Mouse (Mus musculus) embryonic facial prominence, embryonic 14.5 days (tissue): ENCODE data around the gene Mfap3l. TPM values are rescaled to one million over a fixed set of nuclear protein-coding genes. Genes with fewer than 3 reads are reported as not detected.
"Not testable (repeated sequence)": the region's sequence is repeated elsewhere in the genome, so short reads cannot be mapped to it uniquely, and the experiment has no call there.

Source experiments
- ATAC-seq: fragments of 200-750 bp; cut with Nextera tagmentation; 2 replicates; pipeline ENCODE4 v1.8.0; 2017; ENCODE audit warnings: low read depth, moderate number of reproducible peaks, moderate TSS enrichment
- DNase-seq: peaks from one replicate; pipeline ENCODE4 v3.0.0-alpha.2; 2015; ENCODE audit warnings: low spot score
- H3K27ac ChIP-seq: fragments of 300-500 bp; sonication (generic); replicated peaks from 2 replicates; pipeline ENCODE4 v1.5.1; 2014; ENCODE audit warnings: low read depth, mild to moderate bottlenecking, low read length, moderate library complexity
- H3K27me3 ChIP-seq: fragments of 300-500 bp; sonication (generic); replicated peaks from 2 replicates; pipeline ENCODE4 v1.6.1; 2014; ENCODE audit warnings: low read length; ENCODE audit not compliant: control insufficient read depth, insufficient read depth
- H3K36me3 ChIP-seq: fragments of 300-500 bp; sonication (generic); 2 replicates; pipeline ENCODE4 v1.6.1; 2014; ENCODE audit warnings: low read length, mixed read lengths; ENCODE audit not compliant: control insufficient read depth, insufficient read depth
- H3K4me1 ChIP-seq: fragments of 300-500 bp; sonication (generic); 2 replicates; pipeline ENCODE4 v1.6.1; 2014; ENCODE audit warnings: antibody characterized with exemption, low read length; ENCODE audit not compliant: control insufficient read depth, insufficient read depth
- H3K4me2 ChIP-seq: fragments of 300-500 bp; sonication (generic); 2 replicates; pipeline ENCODE4 v1.6.1; 2014; ENCODE audit warnings: low read depth, mild to moderate bottlenecking, low read length, moderate library complexity, mixed read lengths
- H3K4me3 ChIP-seq: fragments of 300-500 bp; sonication (generic); 2 replicates; pipeline ENCODE4 v1.5.1; 2014; ENCODE audit warnings: low read depth, mild to moderate bottlenecking, low read length
- H3K9ac ChIP-seq: fragments of 300-500 bp; sonication (generic); 2 replicates; pipeline ENCODE4 v1.6.1; 2014; ENCODE audit warnings: low read depth, mild to moderate bottlenecking, low read length, moderate library complexity, mixed read lengths
- H3K9me3 ChIP-seq: fragments of 300-500 bp; sonication (generic); 2 replicates; pipeline ENCODE4 v1.6.1; 2016; ENCODE audit warnings: low read length; ENCODE audit not compliant: control insufficient read depth
- WGBS: fragments of 180-500 bp; shearing (Covaris S2); extraction: QIAGEN DNeasy Blood & Tissue Kit; methylation state at CpG from one replicate; pipeline ENCODE4 v1.1.7; 2014; 5-methylcytosine and 5-hydroxymethylcytosine counted together
- polyA plus RNA-seq: library from polyadenylated mRNA; unstranded; fragments of >200 nt; fragmentation: Nextera tagmentation; extraction: Ambion mirVana; gene quantifications from 2 replicates; pipeline ENCODE4 v1.2.1, GENCODE M21; 2014

Mfap3l gene
- 3.1 and 3.6 TPM in 2 replicates for polyA plus RNA-seq

DNA sequence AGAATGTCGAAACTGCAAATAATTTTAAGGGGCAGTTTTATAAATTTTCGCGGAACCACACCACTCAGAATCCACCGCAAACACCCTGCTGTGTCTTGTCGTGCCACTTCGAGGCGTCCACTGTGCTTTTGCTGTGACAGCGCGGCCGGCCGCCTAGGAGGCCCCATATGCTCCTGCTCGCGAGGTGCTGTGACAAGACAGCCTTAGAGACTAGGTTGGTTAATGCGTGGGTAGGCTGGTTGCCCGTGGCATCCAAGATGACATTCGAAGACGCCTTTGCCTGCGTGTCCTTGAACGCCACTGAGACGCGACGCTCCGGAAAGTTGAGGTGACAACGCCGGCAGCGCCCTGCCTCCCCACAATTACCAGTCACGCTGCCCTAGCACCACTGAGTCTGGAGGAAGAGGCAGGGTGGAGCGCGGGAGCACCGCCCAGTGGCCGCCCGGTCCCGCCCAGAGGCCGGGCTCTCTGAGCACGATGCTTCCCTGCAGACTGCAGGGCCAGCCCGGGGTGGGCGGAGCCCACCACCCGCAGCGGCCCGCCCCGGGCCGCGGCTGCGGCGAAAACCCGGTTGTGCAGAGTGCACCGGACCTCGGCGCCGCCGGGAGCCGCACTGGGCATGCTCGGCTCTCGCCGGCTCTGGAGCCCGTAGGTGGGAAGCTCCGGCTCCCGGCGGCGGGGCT, at the start of gene Mfap3l:
Gene Mfap3l, plus strand, starts transcription at position 578 of the 683 bp plus-strand sequence.
- Histone ChIP-seq H3K4me1 (peaks cover 4% of the 10 kb centered on the region; the same call in 1 of the 2 replicates), H3K27me3 (0 out of 2 replicates have a peak, but pooled peaks cover 4% of the 10 kb centered on the region), H3K9ac (peak within 1 kb of the TSS; percentile 70), H3K36me3 (no peaks in the 10 kb centered on the region), H3K27ac (no peak within 1 kb of the TSS), H3K4me2 (peak within 1 kb of the TSS; percentile 96), H3K4me3 (peak within 1 kb of the TSS; percentile 66), H3K9me3 (no peaks in the 10 kb centered on the region)
- WGBS: 2% methylated on average over 32 of the region's 60 CpGs
- DNase-seq (peak; percentile 95), ATAC-seq (peak; percentile 98)

DNA sequence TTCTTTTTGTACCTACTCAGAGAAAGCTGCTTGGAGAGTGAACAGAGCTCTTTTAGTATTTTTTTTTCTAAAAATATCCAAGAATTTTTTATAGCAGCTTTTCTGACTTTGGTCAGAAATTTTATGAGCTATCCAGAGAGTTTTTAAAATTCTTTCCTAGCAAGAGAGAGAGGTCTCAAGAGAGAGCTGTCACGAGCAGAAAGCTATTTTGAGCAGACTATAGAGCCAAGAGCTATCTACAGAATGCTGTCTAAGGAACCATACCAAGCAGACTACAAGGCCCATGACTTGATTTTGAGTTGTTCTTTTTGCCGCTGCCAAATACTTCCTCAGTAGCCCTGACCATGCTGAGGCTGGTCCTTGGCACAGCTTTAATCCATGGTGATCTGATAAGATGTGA, 49.3 kb upstream of the Mfap3l start:
- H3K27me3 ChIP-seq: no peaks in the 10 kb centered on the region
- no peak overlapping the region for H3K4me2 ChIP-seq
- no peaks in the 10 kb centered on the region for H3K9me3 ChIP-seq
- H3K9ac ChIP-seq: no peak overlapping the region
- DNase-seq: no peak
- H3K4me3 ChIP-seq: no peak overlapping the region
- no peaks in the 10 kb centered on the region for H3K4me1 ChIP-seq
- ATAC-seq: no peak
- H3K27ac ChIP-seq: no peak overlapping the region
- 77% methylated on average over 2 of the region's 2 CpGs for WGBS
- no peaks in the 10 kb centered on the region for H3K36me3 ChIP-seq

DNA sequence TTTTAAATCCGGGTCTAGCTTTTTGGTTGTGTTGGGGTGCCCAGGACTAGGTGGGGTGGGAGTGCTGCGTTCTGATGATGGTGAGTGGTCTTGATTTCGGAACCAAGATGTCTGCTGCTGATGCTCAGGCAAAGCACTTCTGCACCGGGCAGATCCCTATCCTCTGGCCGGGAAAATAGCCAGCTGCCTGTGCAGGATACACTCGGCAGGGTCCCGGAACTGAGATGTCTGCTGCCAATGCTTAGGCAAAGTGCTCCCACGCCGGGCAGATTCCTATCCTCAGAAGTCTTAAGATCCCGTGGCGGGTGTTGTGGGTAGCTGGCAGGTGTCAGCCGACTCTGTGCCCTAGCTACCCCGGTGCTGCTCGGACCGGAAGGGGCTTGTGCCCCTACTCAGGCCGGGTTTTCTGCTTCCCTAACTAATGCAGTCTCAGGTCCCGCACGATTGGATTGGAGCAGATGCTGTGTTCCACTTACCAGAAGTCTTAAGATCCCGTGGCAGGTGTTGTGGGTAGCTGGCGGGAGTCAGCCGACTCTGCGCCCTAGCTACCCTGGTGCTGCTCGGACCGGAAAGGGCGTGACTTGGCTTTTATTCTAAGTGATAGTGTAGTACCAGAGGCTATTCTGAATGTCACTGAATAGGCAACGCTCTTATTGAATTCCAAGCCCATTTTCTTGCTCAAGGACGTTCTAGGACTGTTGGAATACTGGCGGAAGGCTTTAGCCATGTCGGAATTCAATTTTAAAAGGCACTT, 41.1 kb upstream of the Mfap3l start:
- not testable (repeated sequence) for DNase-seq
- 90% methylated on average over 21 of the region's 29 CpGs for WGBS

DNA sequence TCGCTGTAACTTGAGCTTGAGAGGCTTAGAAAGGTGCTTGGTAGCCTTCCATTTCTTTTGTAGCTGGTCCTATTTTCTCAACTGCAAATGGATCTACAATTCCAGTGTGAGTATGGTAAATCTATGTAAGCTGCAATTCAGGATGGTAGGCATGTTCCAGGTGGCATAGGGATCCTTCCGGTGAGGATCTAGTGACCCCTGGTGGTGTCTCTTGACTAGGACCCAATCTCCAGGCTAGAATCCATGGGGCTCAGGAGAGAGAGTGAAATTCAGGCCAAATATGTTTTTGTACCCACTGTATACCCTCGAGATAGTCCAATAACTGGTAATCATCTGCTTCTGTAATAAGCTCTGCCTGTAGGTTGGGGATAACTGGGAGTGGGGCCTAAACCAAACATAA, 37.9 kb upstream of the Mfap3l start:
- H3K27ac ChIP-seq: no peak overlapping the region
- no peaks in the 10 kb centered on the region for H3K36me3 ChIP-seq
- no peak overlapping the region for H3K4me3 ChIP-seq
- DNase-seq (no peak), ATAC-seq (no peak)
- H3K9ac ChIP-seq: no peak overlapping the region
- H3K4me1 ChIP-seq: no peaks in the 10 kb centered on the region
- H3K4me2 ChIP-seq: no peak overlapping the region
- 67% methylated on average over 3 of the region's 3 CpGs for WGBS
- no peaks in the 10 kb centered on the region for H3K27me3 ChIP-seq
- no peaks in the 10 kb centered on the region for H3K9me3 ChIP-seq

More for the DNA sequence above, 41.1 kb upstream of the Mfap3l start:
- H3K4me2 ChIP-seq, H3K27me3 ChIP-seq, ATAC-seq, H3K4me1 ChIP-seq, H3K27ac ChIP-seq, H3K4me3 ChIP-seq, H3K9me3 ChIP-seq, H3K36me3 ChIP-seq, H3K9ac ChIP-seq: not testable (repeated sequence)

DNA sequence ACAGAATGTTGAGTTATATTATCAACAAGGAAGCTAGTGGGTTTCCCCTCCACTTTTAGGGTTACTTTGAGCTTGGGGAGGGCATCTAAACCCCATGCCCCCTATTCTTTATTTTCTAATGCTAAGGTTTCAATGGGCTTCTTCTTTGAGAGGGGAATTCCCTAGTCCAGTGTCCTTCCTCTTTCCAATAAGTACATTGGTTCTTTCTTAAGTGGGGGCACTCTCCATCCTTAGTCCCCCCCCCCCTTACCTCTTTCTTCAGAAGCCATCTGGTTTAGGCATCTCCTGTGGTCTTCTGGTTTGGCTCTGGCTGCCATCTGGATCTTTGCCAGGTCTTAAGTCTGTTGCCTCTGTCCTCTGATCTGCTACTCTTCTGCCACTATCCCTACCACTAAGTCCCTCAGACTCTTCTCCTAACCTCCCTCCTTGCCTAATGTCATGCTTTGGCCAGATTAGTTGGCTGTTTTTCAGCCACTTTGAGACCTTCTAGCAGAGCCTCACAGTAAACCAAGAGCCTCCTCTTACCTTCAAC, 21.0 kb upstream of the Mfap3l start:
- Histone ChIP-seq H3K9ac (no peak overlapping the region), H3K4me2 (no peak overlapping the region), H3K4me1 (no peaks in the 10 kb centered on the region), H3K36me3 (no peaks in the 10 kb centered on the region), H3K27me3 (no peaks in the 10 kb centered on the region), H3K9me3 (no peaks in the 10 kb centered on the region), H3K27ac (no peak overlapping the region), H3K4me3 (no peak overlapping the region)
- no peak for DNase-seq
- no peak for ATAC-seq

DNA sequence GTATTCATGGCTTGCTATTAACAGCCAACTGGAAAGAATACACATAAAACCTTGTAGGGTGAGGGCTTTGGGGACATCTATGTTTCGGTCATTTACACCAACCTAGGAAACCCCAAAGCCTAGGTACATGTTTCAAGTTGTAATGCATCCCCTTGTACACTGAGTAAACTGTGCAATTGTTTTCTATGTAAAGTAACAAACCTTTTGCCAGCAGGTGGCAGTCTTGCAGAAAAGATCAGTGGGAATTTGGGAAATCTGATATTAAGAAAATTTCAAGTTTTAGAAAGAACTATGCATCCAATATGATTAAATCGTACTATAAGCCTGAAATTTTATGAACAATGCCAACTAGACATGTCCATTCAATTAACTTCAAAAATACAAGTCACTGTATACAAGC, 15.7 kb upstream of the Mfap3l start:
- Histone ChIP-seq H3K4me2 (no peak overlapping the region), H3K4me3 (no peak overlapping the region), H3K36me3 (no peaks in the 10 kb centered on the region), H3K4me1 (no peaks in the 10 kb centered on the region), H3K27ac (no peak overlapping the region), H3K9me3 (no peaks in the 10 kb centered on the region), H3K9ac (no peak overlapping the region), H3K27me3 (no peaks in the 10 kb centered on the region)
- peak; percentile 72 for DNase-seq
- ATAC-seq: no peak
- 33% methylated on average over 2 of the region's 2 CpGs for WGBS

DNA sequence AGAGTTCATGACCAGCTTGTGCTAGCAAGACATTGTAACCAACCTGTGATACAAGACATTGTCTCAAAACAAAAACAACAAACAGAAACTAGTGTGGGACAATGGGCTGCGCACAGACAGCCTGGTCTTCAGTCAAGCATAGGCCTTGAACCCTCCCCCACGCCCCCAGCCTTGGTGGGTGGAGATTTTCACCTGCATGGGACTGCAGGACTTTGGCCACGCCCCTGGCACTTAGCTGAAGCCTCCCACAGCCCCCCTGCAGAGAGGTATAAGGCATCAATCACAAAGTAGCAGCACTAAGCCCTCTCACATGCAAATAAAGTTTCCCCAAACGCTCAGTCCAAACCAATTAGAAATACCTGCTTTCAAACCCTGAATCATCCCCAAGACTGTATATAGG, 11.1 kb upstream of the Mfap3l start:
- Histone ChIP-seq H3K9ac (no peak overlapping the region), H3K4me3 (no peak overlapping the region), H3K27ac (no peak overlapping the region), H3K9me3 (no peaks in the 10 kb centered on the region), H3K36me3 (no peaks in the 10 kb centered on the region), H3K4me1 (no peaks in the 10 kb centered on the region), H3K4me2 (no peak overlapping the region), H3K27me3 (no peaks in the 10 kb centered on the region)
- WGBS: 59% methylated on average over 4 of the region's 4 CpGs
- ATAC-seq (no peak), DNase-seq (no peak)

DNA sequence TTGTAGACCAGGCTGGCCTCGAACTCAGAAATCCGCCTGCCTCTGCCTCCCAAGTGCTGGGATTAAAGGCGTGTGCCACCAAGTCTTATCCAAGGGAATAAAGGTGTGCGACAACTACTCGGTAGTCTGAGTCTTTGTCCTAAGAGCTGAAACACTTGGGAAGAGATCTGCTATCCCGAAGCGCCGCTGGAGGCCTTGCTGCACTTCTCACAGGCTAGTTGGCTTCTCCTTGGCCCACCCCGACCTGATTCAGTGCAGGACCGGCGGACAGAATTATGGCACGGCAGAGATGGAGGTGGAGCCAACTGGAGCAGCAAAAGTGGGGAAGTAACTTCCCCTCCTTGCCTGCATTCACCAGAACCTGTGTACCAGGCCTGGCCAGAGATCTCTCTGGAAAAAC, 10.6 kb upstream of the Mfap3l start:
- 84% methylated on average over 12 of the region's 12 CpGs for WGBS
- no peaks in the 10 kb centered on the region for H3K36me3 ChIP-seq
- H3K27ac ChIP-seq: no peak overlapping the region
- no peak overlapping the region for H3K4me2 ChIP-seq
- H3K27me3 ChIP-seq: no peaks in the 10 kb centered on the region
- ATAC-seq (no peak), DNase-seq (no peak)
- H3K4me1 ChIP-seq: no peaks in the 10 kb centered on the region
- no peaks in the 10 kb centered on the region for H3K9me3 ChIP-seq
- no peak overlapping the region for H3K9ac ChIP-seq
- H3K4me3 ChIP-seq: no peak overlapping the region
